Mouse (Mus musculus) right cerebral cortex, postnatal 36 days (tissue): ENCODE data around the gene Ccdc85c.

ENCODE experiments used
- DNase-seq, 2 experiments: peaks; one replicate each; pipeline ENCODE4 v3.0.0; 2022; ENCODE audit warnings: low spot score in 2 of 2, mixed read lengths in 1 of 2

The Ccdc85c gene

DNA sequence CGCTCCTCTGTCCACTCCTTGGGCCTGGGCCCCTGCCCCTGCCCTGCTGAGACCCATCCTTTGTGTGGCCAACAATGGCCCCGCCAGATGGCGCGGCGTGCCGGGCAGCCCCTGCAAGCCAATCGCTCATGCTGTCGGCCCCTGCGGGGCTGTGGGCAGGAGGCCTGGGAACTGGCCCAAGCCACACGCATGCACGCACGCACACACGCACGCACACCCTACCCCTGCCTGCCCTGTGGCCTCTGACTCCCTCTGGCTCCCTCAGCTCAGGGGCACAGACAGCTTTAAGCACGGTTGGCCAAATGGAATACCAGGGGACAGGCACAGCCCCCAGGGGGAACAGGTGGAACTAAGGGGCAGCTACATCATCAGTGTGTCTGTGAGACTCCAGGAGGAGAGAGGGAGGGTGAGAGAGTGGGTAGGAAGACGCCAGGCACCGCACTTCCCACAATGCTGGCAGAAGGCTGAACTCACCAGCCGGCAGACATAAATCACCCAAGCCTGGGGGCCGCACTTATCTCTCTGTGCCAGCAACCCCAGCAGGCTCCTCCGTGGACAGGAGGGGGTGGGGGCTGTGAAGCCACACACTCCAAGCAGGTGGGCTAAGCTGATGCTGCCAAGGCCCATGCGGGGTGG is 34.2 kb downstream of the Ccdc85c start:
- peak; percentile 64 to 71 for DNase-seq

DNA sequence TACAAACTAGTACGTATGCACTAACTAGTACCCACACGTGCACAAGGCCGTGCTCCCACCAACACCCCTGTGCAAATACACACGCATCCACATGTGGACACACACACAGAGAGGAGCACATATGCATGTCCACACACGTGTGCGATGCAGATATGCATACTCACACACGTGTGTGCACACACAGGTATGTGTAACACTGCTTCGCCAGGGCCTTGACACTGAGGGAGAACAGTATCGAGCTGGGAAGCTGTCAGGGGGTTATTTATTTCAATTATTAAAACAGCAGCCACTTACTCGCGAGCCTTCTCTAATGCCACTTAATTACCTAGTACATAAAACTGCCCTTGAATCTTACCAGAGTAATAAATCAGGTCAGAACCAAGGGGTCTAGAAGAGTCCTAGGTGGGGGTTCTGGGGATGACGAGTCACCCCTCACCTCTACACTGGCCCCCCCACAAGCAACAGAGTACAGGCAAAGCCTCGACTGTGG is 34.8 kb downstream of the Ccdc85c start:
- no peak for DNase-seq

DNA sequence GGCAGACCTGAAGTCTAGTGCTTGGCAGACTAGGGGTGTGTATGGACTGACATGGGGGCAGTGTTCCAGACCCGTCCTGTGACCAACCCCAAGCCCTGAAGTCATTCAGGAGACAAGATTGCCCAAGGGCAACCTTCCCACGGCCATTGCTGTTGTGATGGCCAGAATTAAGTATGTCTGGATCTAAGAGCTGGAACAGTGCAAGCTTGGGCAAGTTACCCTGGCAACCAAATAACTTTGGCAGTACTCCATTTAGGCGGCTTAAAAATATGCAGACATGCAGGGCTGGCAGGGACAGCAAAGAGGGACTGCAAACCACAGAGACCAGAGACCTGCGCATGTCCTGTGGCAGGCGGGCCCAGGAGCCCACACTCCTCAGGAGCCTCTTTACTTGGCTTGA is 35.8 kb downstream of the Ccdc85c start:
- peak; percentile 57 to 58 for DNase-seq

GRCm38 (mm10) chr12:108238395-108239035 is 36.7 kb downstream of the Ccdc85c start:
- DNase-seq = no peak

DNA sequence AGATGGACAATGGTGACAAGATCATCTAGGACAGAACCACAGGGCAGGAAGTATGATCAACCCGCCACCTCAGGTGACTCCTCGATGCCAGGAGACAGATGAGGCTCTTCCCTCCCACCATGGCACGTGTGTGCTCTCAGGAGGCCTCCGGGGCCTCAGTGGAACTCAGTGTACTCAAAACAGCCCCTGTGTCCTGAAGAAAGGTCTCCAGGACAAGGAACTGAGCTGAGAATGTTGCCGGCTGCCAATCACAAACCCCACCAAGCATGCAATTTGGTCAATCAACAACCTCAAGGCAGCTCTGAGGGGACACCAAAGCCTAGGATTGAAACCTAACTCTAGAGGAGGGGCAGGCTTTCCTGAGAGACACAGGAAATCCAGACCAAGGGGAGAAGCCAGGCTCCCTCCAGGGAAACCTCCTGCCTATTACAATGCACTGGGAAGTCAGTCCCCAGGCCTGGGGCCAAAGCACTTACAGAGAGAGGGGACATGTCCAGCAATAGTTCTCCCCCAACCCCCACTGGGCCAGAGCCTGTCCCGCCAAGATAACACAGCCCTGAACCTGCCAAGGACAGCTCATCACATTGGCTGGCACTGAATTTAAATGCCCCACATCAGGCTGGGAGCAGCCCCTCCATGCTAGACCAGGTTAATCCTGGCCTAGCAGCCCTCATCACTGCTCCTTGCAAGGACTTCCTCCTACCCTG is 37.8 kb downstream of the Ccdc85c start:
- DNase-seq = no peak

DNA sequence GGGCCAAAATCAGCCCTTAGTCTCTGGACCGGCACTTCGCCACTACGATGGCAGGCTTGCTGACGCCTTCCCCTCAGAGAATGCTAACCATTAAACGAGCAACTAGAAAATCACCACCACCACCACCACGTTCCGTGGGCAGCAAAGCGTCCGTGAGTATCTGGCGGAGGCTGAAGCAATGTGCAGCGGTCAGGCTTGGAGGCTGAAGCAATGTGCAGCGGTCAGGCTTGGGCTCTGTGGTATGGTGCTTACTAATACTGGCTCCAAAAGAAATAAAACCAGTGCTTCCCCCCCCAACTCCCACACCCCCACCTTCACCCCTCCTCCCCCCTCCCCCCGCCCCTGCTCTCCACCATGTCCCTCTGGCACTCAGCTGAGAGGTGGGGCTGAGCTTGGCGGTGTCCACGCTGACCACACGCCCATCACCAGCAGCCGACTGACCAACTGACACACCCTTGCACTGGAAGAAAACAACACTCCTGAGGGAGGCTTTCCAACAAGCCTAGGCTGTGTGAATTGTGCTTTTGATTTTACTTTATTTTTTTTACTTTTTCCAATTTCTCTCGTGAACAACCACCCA is 39.2 kb downstream of the Ccdc85c start:
- DNase-seq = no peak

DNA sequence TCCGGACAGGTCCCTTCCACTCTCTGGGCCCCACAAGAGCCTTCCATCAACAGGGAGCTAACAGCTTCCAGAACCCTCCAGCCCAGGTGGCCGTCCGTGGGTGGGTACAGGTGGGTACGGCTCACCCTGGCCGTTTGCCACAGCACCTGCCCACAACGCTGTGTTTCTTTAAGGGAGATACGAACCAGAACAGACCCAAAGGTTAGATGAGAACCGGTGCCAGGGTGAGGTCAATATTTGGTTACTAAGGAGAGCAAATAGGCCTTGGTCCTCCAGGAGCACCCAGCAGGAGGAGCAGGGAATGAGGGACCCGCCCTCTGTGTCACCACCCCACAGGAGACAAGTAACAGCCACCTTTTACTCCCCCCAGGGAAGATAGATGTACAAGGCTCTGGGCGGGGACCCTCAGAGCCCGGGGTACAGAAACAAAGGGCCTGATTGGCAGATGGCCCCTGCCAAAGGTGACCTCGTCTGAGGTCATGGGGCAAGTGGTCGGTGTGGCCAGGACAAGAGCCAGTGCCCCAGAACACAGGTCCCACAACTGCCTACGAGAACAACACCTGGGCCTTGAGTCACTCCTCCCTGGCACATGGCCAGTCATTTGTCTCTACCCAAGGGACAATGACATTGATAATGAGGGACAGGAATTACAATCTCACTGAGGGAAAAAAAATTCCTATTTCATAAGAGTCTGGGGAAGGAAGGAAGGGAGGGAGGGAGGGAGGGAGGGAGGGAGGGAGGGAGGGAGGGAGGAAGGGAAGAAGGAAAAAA is 40.2 kb downstream of the Ccdc85c start:
- DNase-seq = no peak

- no peak for DNase-seq
Observed at GRCm38 (mm10) chr12:108233736-108234135, 41.5 kb downstream of the Ccdc85c start.

DNA sequence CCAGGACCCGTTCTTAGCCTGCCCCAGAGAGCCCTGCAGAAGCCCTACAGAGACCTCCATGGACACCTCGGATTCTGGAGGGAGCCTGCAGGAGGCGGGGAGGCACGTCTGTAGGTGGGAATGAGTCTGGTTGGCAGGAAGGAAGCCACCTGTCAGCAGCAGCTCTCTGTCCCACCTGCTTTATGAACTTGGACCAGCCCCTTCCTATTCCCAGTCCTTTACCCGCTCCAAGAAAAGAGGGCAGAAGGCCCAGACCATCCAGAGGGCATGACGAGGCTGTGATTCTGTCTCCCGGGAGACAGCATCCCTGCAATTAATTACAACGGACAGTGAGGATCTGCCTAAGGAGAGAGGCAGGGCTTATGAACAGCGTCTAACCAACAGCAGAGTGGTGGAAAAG is 43.3 kb downstream of the Ccdc85c start:
- no peak for DNase-seq

GRCm38 (mm10) chr12:108230821-108231794 is 44.1 kb downstream of the Ccdc85c start:
- DNase-seq = no peak

- DNase-seq = no peak
Observed at GRCm38 (mm10) chr12:108230077-108230476, 45.1 kb downstream of the Ccdc85c start.

DNA sequence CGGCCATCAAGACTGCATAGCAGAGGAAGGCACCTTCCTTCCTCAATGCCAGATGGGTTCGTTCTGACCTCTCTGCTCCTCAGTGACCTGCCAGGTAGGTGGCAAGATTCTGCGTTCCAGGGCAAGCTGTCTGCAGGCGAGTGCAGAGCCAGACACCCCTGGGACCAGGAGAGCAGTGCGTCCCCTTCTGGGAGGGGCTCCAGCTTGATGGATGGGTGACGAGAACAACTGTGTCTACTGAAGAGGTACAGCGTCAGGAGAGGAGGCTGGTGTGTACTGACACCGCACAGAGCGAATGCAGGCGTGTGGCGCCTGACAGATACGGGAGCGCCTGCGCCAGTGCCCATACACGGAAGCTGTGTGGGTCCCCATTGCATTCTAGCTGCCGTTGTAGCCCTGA is 47.7 kb downstream of the Ccdc85c start:
- no peak for DNase-seq

DNA sequence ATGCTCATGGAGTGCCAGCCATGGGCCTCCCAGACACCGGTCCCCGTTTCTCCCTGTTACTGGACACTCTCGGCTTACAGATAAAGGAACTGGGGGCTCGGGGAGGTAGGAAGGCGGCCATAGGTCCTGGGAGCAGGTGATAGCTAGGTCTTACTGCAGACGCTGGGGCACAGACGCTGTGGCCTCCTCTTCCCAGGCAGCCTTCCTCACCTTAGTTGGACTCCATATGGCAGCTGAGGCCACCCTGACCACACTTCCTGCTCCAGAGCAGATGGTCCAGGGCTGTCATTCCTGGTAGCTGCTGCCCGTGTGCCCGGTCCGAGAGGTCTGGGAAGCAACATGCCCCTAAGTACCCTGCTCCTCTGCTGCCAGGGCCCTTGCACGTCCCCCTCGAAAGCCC is 48.3 kb downstream of the Ccdc85c start:
- DNase-seq = no peak

GRCm38 (mm10) chr12:108226216-108226615 is 49.0 kb downstream of the Ccdc85c start:
- DNase-seq = no peak

GRCm38 (mm10) chr12:108225781-108226180 is 49.4 kb downstream of the Ccdc85c start:
- no peak for DNase-seq

DNA sequence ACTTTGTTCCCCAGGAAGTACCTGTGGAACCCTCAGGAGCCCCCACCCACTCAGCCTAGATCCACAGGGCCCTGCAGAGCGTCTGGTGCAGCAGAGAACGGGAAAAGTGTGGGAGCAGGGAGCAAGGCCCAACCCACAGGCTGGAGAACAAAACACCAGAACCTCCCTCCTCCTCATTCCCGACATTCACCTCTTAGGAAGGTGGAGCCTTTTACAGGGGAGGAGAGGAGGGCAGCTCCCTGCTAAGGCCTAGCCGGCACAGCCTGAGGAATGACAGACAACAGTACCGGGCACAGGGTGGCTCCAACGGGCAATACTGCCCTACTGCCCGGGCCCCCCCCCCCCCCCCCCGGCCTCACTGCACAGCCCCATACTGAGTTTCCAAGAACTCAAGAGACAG is 51.9 kb downstream of the Ccdc85c start:
- no peak for DNase-seq

- DNase-seq = no peak
Observed at GRCm38 (mm10) chr12:108221712-108222111, 53.5 kb downstream of the Ccdc85c start.

DNA sequence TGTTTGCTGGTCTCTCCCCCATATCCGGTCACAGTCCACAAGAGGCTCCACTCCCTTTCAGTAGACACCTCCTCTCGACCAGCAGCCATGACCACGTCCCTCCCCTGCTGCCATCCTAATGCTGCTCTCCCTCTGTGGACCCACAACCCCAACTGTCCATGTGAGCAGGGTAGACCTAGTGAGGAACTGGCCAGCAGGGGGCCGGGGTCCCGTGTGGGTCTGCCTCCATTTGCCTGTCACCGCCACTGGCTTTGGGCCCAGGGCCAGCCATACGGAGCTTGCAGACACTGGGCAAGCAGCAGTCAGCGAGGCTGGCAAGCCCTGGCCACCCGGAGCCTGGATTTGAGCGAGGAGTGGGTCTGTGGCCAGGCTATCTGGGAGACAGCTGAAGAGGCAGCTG is 54.0 kb downstream of the Ccdc85c start:
- DNase-seq = no peak

DNA sequence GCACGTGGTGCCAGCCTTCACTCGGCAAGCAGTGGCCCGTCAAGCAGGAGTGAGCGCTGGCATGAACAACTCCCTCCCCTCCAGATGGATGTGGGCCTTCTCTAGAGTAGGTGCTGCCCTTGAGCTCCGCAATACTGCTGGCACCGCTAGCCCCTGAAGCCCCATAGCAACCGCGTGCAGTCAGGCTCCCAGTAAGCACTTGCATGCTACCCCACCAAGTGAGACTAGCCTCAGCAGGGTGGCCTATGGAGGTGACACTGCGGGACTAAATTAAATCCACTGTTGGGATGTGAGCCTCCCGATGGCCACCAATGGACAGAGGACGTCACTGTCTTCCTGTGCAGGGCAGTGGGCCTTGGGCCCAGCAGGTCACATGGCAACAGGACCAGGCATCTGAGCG is 54.6 kb downstream of the Ccdc85c start:
- no peak for DNase-seq

DNA sequence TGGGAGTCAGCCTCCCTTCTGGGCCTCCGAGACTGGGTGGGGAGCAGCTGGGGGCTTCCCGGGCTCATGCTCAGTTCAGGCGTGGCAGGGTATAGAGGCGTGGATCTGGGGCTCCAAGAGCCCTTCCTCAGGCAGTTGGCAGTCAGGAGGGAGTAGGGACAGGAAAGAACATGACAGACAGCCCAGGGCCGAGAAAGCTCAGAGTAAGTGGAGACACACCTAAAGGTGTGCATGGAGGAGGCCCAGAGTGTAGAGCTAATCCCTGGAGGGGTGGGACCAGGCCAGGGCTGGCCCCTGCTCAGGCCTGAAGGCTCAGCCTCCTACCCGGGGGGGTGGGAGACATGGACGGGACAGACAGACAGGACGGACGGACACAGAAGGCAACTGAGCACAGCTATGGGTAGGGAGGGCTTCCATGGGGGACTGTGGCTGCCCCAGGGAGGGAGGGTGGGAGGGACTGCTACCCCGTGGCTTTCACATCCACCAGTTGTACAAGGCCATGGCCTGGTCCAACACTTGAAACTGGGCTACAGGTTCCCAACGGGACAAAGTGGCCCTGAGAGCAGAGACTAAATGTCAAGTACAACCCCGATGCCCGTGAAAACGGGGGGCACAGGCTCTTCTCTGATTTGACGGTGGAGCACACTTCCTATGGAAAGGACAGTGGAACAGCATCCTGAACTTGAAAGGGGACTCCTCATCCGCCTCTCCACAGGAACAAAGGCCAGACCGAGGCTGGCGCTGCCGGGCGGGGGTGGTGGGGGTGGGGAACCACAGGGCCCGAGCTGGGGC is 55.2 kb downstream of the Ccdc85c start:
- no peak for DNase-seq
